Mouse (Mus musculus): ENCODE data around the gene BC049730. TPM values are rescaled to one million over a fixed set of nuclear protein-coding genes. Genes with fewer than 3 reads are reported as not detected.

Gene BC049730
- total RNA-seq, 2 experiments from 2014 or later: not detected

DNA sequence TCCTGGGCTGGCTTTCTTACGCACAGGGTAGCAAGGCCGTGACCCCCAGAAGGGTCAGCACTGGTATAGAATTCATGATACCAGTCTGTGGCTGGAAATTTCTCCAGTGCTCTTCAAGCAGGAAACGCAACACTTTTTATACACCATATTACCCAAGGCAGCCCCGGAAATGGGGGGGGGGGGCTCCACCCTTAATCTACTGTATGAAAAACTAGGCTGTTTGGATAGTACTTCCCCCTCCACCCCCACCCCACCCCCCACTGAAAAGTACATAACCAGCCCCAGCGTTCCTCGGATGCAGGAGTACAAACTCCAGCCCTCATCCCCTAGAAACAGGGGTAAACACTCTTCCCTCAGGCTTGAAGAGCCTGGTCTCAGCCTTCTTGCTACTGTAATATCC, 51.2 kb downstream of the BC049730 start, which contains the start of gene Cd177:
TSS of gene Cd177 (minus strand) at position 101 of the 400 bp plus-strand sequence.
- no peak for ATAC-seq (replicated peaks; ENCODE audit: low FRiP score, low TSS enrichment, poor library complexity, severe bottlenecking)

DNA sequence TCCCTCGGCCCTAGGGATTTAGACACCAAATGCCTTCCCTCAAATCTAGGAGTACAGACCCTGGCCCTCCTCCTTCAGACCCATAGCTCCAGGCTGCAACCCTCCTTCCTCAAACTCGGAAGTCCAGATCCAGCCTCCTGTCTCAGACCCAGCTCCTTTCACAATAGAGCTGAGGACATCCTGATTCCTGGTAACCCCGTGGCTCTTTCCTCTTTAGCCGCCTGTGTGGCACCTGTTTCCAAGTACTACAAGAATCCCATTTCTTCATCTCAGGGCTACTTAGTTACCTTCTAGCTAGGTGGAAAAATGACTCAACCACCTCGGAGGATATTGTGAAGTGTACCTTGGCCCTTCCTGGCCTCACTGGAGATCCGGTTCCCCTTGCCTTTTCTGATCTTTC, 52.1 kb downstream of the BC049730 start:
- ATAC-seq (replicated peaks; ENCODE audit: low FRiP score, low TSS enrichment, poor library complexity, severe bottlenecking): no peak

DNA sequence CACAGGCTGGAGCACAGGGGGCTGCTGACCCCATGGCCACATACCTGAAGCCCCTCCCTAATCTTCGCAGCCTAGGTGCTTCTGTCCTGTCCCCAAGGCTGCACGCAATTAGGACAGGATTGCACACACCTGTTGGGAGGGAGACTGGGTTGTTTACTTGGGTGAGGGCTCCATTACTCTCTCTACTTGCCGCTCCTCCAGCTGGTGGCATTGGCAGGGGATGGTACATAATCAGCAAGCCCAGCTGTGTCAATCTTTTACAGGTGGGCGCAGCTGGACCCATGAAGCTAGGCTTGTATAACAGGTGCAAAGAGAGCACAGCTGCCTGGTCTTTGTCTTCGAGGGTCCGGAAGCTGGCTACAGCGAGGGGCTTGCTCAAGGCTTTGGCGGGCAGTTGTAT, 53.5 kb downstream of the BC049730 start:
- no peak for ATAC-seq (replicated peaks; ENCODE audit: low FRiP score, low TSS enrichment, poor library complexity, severe bottlenecking)

Other genes starting within 250 kb of the BC049730 start
- 2.3 and 5.4 TPM in 2 replicates for gene Plaur, start 246.8 kb upstream of the BC049730 start, total RNA-seq (2014; fragmentation: Nextera tagmentation)
- 2.2 and 2.5 TPM in 2 replicates for gene Plaur, start 246.8 kb upstream of the BC049730 start, total RNA-seq (2017)
- 0.27 TPM in 1 of 2 replicates, not detected in the other for gene Cadm4, start 227.2 kb upstream of the BC049730 start, total RNA-seq (2014; fragmentation: Nextera tagmentation)
- not detected in 2 replicates for gene Cadm4, start 227.2 kb upstream of the BC049730 start, total RNA-seq (2017)
- 3.5 and 4.0 TPM in 2 replicates for gene Zfp428, start 202.2 kb upstream of the BC049730 start, total RNA-seq (2014; fragmentation: Nextera tagmentation)
- 3.1 and 9.7 TPM in 2 replicates for gene Zfp428, start 202.2 kb upstream of the BC049730 start, total RNA-seq (2017)
- not detected in 2 replicates for gene AC161166.1, start 196.8 kb upstream of the BC049730 start, total RNA-seq (2014; fragmentation: Nextera tagmentation)
- not detected in 2 replicates for gene AC161166.1, start 196.8 kb upstream of the BC049730 start, total RNA-seq (2017)
- gene Irgq, start 178.6 kb upstream of the BC049730 start, total RNA-seq (2014; fragmentation: Nextera tagmentation): 4.7 and 6.3 TPM in 2 replicates
- 3.0 and 5.2 TPM in 2 replicates for gene Irgq, start 178.6 kb upstream of the BC049730 start, total RNA-seq (2017)
- not detected in 2 replicates for gene Pinlyp, start 163.1 kb upstream of the BC049730 start, total RNA-seq (2014; fragmentation: Nextera tagmentation)
- not detected in 2 replicates for gene Pinlyp, start 163.1 kb upstream of the BC049730 start, total RNA-seq (2017)
- 89.0 and 93.7 TPM in 2 replicates for gene Xrcc1, start 163.0 kb upstream of the BC049730 start, total RNA-seq (2014; fragmentation: Nextera tagmentation)
- gene Xrcc1, start 163.0 kb upstream of the BC049730 start, total RNA-seq (2017): 20.7 and 36.6 TPM in 2 replicates
- 12.4 and 19.8 TPM in 2 replicates for gene Ethe1, start 121.7 kb upstream of the BC049730 start, total RNA-seq (2014; fragmentation: Nextera tagmentation)
- 8.3 and 11.4 TPM in 2 replicates for gene Ethe1, start 121.7 kb upstream of the BC049730 start, total RNA-seq (2017)
- gene Zfp575, start 121.6 kb upstream of the BC049730 start, total RNA-seq (2014; fragmentation: Nextera tagmentation): 0.37 TPM in 1 of 2 replicates, not detected in the other
- not detected in 2 replicates for gene Zfp575, start 121.6 kb upstream of the BC049730 start, total RNA-seq (2017)
- 2.6 and 2.8 TPM in 2 replicates for gene Phldb3, start 98.5 kb upstream of the BC049730 start, total RNA-seq (2014; fragmentation: Nextera tagmentation)
- gene Phldb3, start 98.5 kb upstream of the BC049730 start, total RNA-seq (2017): 6.8 and 9.7 TPM in 2 replicates
- not detected in 2 replicates for gene Lypd3, start 72.7 kb upstream of the BC049730 start, total RNA-seq (2014; fragmentation: Nextera tagmentation)
- not detected in 2 replicates for gene Lypd3, start 72.7 kb upstream of the BC049730 start, total RNA-seq (2017)
- gene Tex101, start 32.6 kb upstream of the BC049730 start, total RNA-seq (2014; fragmentation: Nextera tagmentation): not detected in 2 replicates
- gene Tex101, start 32.6 kb upstream of the BC049730 start, total RNA-seq (2017): not detected in 2 replicates
- not detected in 2 replicates for gene Gm4763, start 17.7 kb downstream of the BC049730 start, total RNA-seq (2014; fragmentation: Nextera tagmentation)
- gene Gm4763, start 17.7 kb downstream of the BC049730 start, total RNA-seq (2017): not detected in 2 replicates
- gene Cd177, start 51.1 kb downstream of the BC049730 start, total RNA-seq (2014; fragmentation: Nextera tagmentation): 3.2 TPM in 1 of 2 replicates, not detected in the other
- 1.8 and 2.6 TPM in 2 replicates for gene Cd177, start 51.1 kb downstream of the BC049730 start, total RNA-seq (2017)
- not detected in 2 replicates for gene Ceacam10, start 68.0 kb downstream of the BC049730 start, total RNA-seq (2014; fragmentation: Nextera tagmentation)
- gene Ceacam10, start 68.0 kb downstream of the BC049730 start, total RNA-seq (2017): 6.4 TPM in 1 of 2 replicates, not detected in the other
- gene Gm9844, start 153.0 kb downstream of the BC049730 start, total RNA-seq (2014; fragmentation: Nextera tagmentation): 0.96 and 1.0 TPM in 2 replicates
- gene Gm9844, start 153.0 kb downstream of the BC049730 start, total RNA-seq (2017): 5.2 and 13.0 TPM in 2 replicates
- not detected in 2 replicates for gene Lypd4, start 160.7 kb downstream of the BC049730 start, total RNA-seq (2014; fragmentation: Nextera tagmentation)
- gene Lypd4, start 160.7 kb downstream of the BC049730 start, total RNA-seq (2017): not detected in 2 replicates
- not detected in 2 replicates for gene Dmrtc2, start 160.8 kb downstream of the BC049730 start, total RNA-seq (2014; fragmentation: Nextera tagmentation)
- gene Dmrtc2, start 160.8 kb downstream of the BC049730 start, total RNA-seq (2017): not detected in 2 replicates
- gene Rps19, start 175.1 kb downstream of the BC049730 start, total RNA-seq (2014; fragmentation: Nextera tagmentation): 4,961 and 5,532 TPM in 2 replicates
- 979 and 1,008 TPM in 2 replicates for gene Rps19, start 175.1 kb downstream of the BC049730 start, total RNA-seq (2017)
- 1.5 and 29.5 TPM in 2 replicates for gene Cd79a, start 188.1 kb downstream of the BC049730 start, total RNA-seq (2014; fragmentation: Nextera tagmentation)
- gene Cd79a, start 188.1 kb downstream of the BC049730 start, total RNA-seq (2017): 4.4 TPM in 1 of 2 replicates, not detected in the other
- 104 and 120 TPM in 2 replicates for gene Arhgef1, start 193.7 kb downstream of the BC049730 start, total RNA-seq (2014; fragmentation: Nextera tagmentation)
- 21.9 and 32.8 TPM in 2 replicates for gene Arhgef1, start 193.7 kb downstream of the BC049730 start, total RNA-seq (2017)
- gene Gm4881, start 235.3 kb downstream of the BC049730 start, total RNA-seq (2014; fragmentation: Nextera tagmentation): not detected in 2 replicates
- not detected in 2 replicates for gene Gm4881, start 235.3 kb downstream of the BC049730 start, total RNA-seq (2017)